Mouse (Mus musculus) kidney, embryonic 15.5 days (tissue): ENCODE data around the gene Ntn1. TPM values are rescaled to one million over a fixed set of nuclear protein-coding genes. Genes with fewer than 3 reads are reported as not detected.
A peak's percentile ranks its signal among the peaks of the same experiment; 100 is the strongest.

ENCODE experiments used
- ATAC-seq: fragments of 200-750 bp; cut with Nextera tagmentation; replicated peaks from 2 replicates; pipeline ENCODE4 v1.8.0; 2017; ENCODE audit warnings: moderate TSS enrichment; ENCODE audit not compliant: low FRiP score
- H3K27ac ChIP-seq: fragments of 300-500 bp; sonication (generic); 2 replicates; pipeline ENCODE4 v1.5.1; 2015; ENCODE audit warnings: mild to moderate bottlenecking, inconsistent platforms
- H3K27me3 ChIP-seq: fragments of 300-500 bp; sonication (generic); 2 replicates; pipeline ENCODE4 v1.6.1; 2015; ENCODE audit warnings: inconsistent platforms
- H3K36me3 ChIP-seq: fragments of 300-500 bp; sonication (generic); 2 replicates; pipeline ENCODE4 v1.6.1; 2015; ENCODE audit warnings: inconsistent platforms
- H3K4me1 ChIP-seq: fragments of 300-500 bp; sonication (generic); 2 replicates; pipeline ENCODE4 v1.6.1; 2015; ENCODE audit warnings: inconsistent platforms
- H3K4me2 ChIP-seq: fragments of 300-500 bp; sonication (generic); 2 replicates; pipeline ENCODE4 v1.6.1; 2015; ENCODE audit warnings: moderate library complexity, mild to moderate bottlenecking, inconsistent platforms
- H3K4me3 ChIP-seq: fragments of 300-500 bp; sonication (generic); replicated peaks from 2 replicates; pipeline ENCODE4 v1.5.1; 2015; ENCODE audit warnings: mild to moderate bottlenecking, inconsistent platforms
- H3K9ac ChIP-seq: fragments of 300-500 bp; sonication (generic); 2 replicates; pipeline ENCODE4 v1.6.1; 2015; ENCODE audit warnings: mild to moderate bottlenecking, inconsistent platforms
- H3K9me3 ChIP-seq: fragments of 300-500 bp; sonication (generic); replicated peaks from 2 replicates; pipeline ENCODE4 v1.6.1; 2016; ENCODE audit warnings: inconsistent platforms
- WGBS: fragments of 180-500 bp; shearing (Covaris S2); methylation state at CpG from one replicate; pipeline ENCODE4 v1.1.7; 2015; ENCODE audit warnings: mixed read lengths; 5-methylcytosine and 5-hydroxymethylcytosine counted together
- polyA plus RNA-seq: library from polyadenylated mRNA; unstranded; fragments of >200 nt; fragmentation: Nextera tagmentation; extraction: Ambion mirVana; gene quantifications from 2 replicates; pipeline ENCODE4 v1.2.1, GENCODE M21; 2015

Ntn1 gene
- polyA plus RNA-seq, 1 experiment from 2014 or later, result 16.5 TPM

- H3K9ac ChIP-seq, result no peak overlapping the region
- peaks cover 74% of the 10 kb centered on the region for H3K4me1 ChIP-seq
- H3K27me3 ChIP-seq, result no peaks in the 10 kb centered on the region
- no peaks in the 10 kb centered on the region for H3K9me3 ChIP-seq
- H3K36me3 ChIP-seq, result no peaks in the 10 kb centered on the region
- H3K4me3 ChIP-seq, result no peak overlapping the region
- H3K27ac ChIP-seq, result peak overlapping the region; percentile 69
- no peak overlapping the region for H3K4me2 ChIP-seq
- ATAC-seq, result no peak
- WGBS, result 76% methylated on average over 4 of the region's 4 CpGs
These were observed 200.1 kb downstream of the Ntn1 start for GRCm38 (mm10) chr11:68200500-68200899.

- peaks cover 78% of the 10 kb centered on the region for H3K4me1 ChIP-seq
- peak; percentile 46; the same call in 1 of the 2 replicates for ATAC-seq
- H3K4me2 ChIP-seq, result no peak overlapping the region
- no peak overlapping the region for H3K9ac ChIP-seq
- peak overlapping the region; percentile 69 for H3K27ac ChIP-seq
- H3K9me3 ChIP-seq, result no peaks in the 10 kb centered on the region
- H3K4me3 ChIP-seq, result no peak overlapping the region
- 14% methylated on average over 10 of the region's 10 CpGs for WGBS
- no peaks in the 10 kb centered on the region for H3K36me3 ChIP-seq
- H3K27me3 ChIP-seq, result no peaks in the 10 kb centered on the region
These were observed 200.7 kb downstream of the Ntn1 start for GRCm38 (mm10) chr11:68199801-68200423.

GRCm38 (mm10) chr11:68199103-68199502, 201.5 kb downstream of the Ntn1 start:
- no peaks in the 10 kb centered on the region for H3K9me3 ChIP-seq
- peak overlapping the region; percentile 69 for H3K27ac ChIP-seq
- no peak overlapping the region for H3K9ac ChIP-seq
- H3K36me3 ChIP-seq, result no peaks in the 10 kb centered on the region
- H3K27me3 ChIP-seq, result no peaks in the 10 kb centered on the region
- no peak overlapping the region for H3K4me3 ChIP-seq
- 56% methylated on average over 8 of the region's 8 CpGs for WGBS
- H3K4me2 ChIP-seq, result no peak overlapping the region
- H3K4me1 ChIP-seq, result peaks cover 76% of the 10 kb centered on the region
- no peak for ATAC-seq

- Histone ChIP-seq H3K27me3 (no peaks in the 10 kb centered on the region), H3K4me3 (no peak overlapping the region), H3K4me2 (no peak overlapping the region), H3K9me3 (no peaks in the 10 kb centered on the region), H3K9ac (no peak overlapping the region), H3K36me3 (no peaks in the 10 kb centered on the region), H3K27ac (peak overlapping the region; percentile 18; the same call in 1 of the 2 replicates), H3K4me1 (peaks cover 71% of the 10 kb centered on the region)
- no peak for ATAC-seq
- WGBS, result 54% methylated on average over 10 of the region's 10 CpGs
These were observed 201.9 kb downstream of the Ntn1 start for GRCm38 (mm10) chr11:68198696-68199095.

- Histone ChIP-seq H3K36me3 (no peaks in the 10 kb centered on the region), H3K27me3 (no peaks in the 10 kb centered on the region), H3K27ac (no peak overlapping the region; the same call in 1 of the 2 replicates), H3K9me3 (no peaks in the 10 kb centered on the region), H3K4me2 (no peak overlapping the region), H3K4me1 (peaks cover 68% of the 10 kb centered on the region), H3K9ac (no peak overlapping the region), H3K4me3 (no peak overlapping the region)
- ATAC-seq, result no peak
- WGBS, result 82% methylated on average over 11 of the region's 11 CpGs
These were observed 203.2 kb downstream of the Ntn1 start for GRCm38 (mm10) chr11:68197471-68197870.

- Histone ChIP-seq H3K27me3 (no peaks in the 10 kb centered on the region), H3K9me3 (no peaks in the 10 kb centered on the region), H3K27ac (peak overlapping the region; percentile 56; the same call in 1 of the 2 replicates), H3K4me2 (no peak overlapping the region), H3K36me3 (no peaks in the 10 kb centered on the region), H3K4me3 (no peak overlapping the region), H3K9ac (no peak overlapping the region), H3K4me1 (peaks cover 59% of the 10 kb centered on the region)
- WGBS, result 59% methylated on average over 6 of the region's 6 CpGs
- no peak for ATAC-seq
These were observed 204.1 kb downstream of the Ntn1 start for GRCm38 (mm10) chr11:68196566-68196965.

- ATAC-seq, result peak; percentile 34; the same call in 1 of the 2 replicates
- H3K4me3 ChIP-seq, result no peak overlapping the region
- no peaks in the 10 kb centered on the region for H3K36me3 ChIP-seq
- H3K9ac ChIP-seq, result no peak overlapping the region
- peak overlapping the region; percentile 56 for H3K27ac ChIP-seq
- H3K4me2 ChIP-seq, result no peak overlapping the region
- peaks cover 55% of the 10 kb centered on the region for H3K4me1 ChIP-seq
- H3K27me3 ChIP-seq, result no peaks in the 10 kb centered on the region
- no peaks in the 10 kb centered on the region for H3K9me3 ChIP-seq
- 64% methylated on average over 10 of the region's 10 CpGs for WGBS
These were observed 204.9 kb downstream of the Ntn1 start for GRCm38 (mm10) chr11:68195693-68196176.

- H3K27ac ChIP-seq, result peak overlapping the region; percentile 56; the same call in 1 of the 2 replicates
- no peak for ATAC-seq
- H3K36me3 ChIP-seq, result no peaks in the 10 kb centered on the region
- no peak overlapping the region for H3K9ac ChIP-seq
- H3K4me1 ChIP-seq, result peaks cover 55% of the 10 kb centered on the region
- H3K4me2 ChIP-seq, result no peak overlapping the region
- H3K27me3 ChIP-seq, result no peaks in the 10 kb centered on the region
- no peaks in the 10 kb centered on the region for H3K9me3 ChIP-seq
- H3K4me3 ChIP-seq, result no peak overlapping the region
- 44% methylated on average over 6 of the region's 6 CpGs for WGBS
These were observed 205.5 kb downstream of the Ntn1 start for GRCm38 (mm10) chr11:68195168-68195567.

GRCm38 (mm10) chr11:68190849-68191248, 209.8 kb downstream of the Ntn1 start:
- ATAC-seq, result no peak
- H3K9me3 ChIP-seq, result no peaks in the 10 kb centered on the region
- no peaks in the 10 kb centered on the region for H3K36me3 ChIP-seq
- peaks cover 54% of the 10 kb centered on the region for H3K4me1 ChIP-seq
- H3K4me2 ChIP-seq, result no peak overlapping the region
- 75% methylated on average over 5 of the region's 5 CpGs for WGBS
- H3K27me3 ChIP-seq, result no peaks in the 10 kb centered on the region
- H3K4me3 ChIP-seq, result no peak overlapping the region
- H3K9ac ChIP-seq, result no peak overlapping the region
- no peak overlapping the region for H3K27ac ChIP-seq

- H3K27me3 ChIP-seq, result no peaks in the 10 kb centered on the region
- no peak for ATAC-seq
- no peak overlapping the region for H3K4me3 ChIP-seq
- H3K4me2 ChIP-seq, result no peak overlapping the region; the same call in 1 of the 2 replicates
- 57% methylated on average over 12 of the region's 12 CpGs for WGBS
- no peaks in the 10 kb centered on the region for H3K9me3 ChIP-seq
- peak overlapping the region; percentile 82 for H3K27ac ChIP-seq
- no peaks in the 10 kb centered on the region for H3K36me3 ChIP-seq
- H3K4me1 ChIP-seq, result peaks cover 39% of the 10 kb centered on the region
- no peak overlapping the region for H3K9ac ChIP-seq
These were observed 211.9 kb downstream of the Ntn1 start for GRCm38 (mm10) chr11:68188695-68189201.

- no peak for ATAC-seq
- H3K9ac ChIP-seq, result no peak overlapping the region
- no peaks in the 10 kb centered on the region for H3K9me3 ChIP-seq
- H3K27ac ChIP-seq, result peak overlapping the region; percentile 23; the same call in 1 of the 2 replicates
- no peaks in the 10 kb centered on the region for H3K27me3 ChIP-seq
- no peak overlapping the region for H3K4me3 ChIP-seq
- no peaks in the 10 kb centered on the region for H3K36me3 ChIP-seq
- peaks cover 39% of the 10 kb centered on the region for H3K4me1 ChIP-seq
- H3K4me2 ChIP-seq, result no peak overlapping the region
- WGBS, result 50% methylated on average over 8 of the region's 8 CpGs
These were observed 213.4 kb downstream of the Ntn1 start for GRCm38 (mm10) chr11:68187242-68187641.

GRCm38 (mm10) chr11:68185647-68186046, 215.0 kb downstream of the Ntn1 start:
- Histone ChIP-seq H3K9ac (no peak overlapping the region), H3K4me3 (no peak overlapping the region), H3K27me3 (no peaks in the 10 kb centered on the region), H3K4me2 (no peak overlapping the region), H3K27ac (no peak overlapping the region), H3K4me1 (peaks cover 36% of the 10 kb centered on the region), H3K36me3 (no peaks in the 10 kb centered on the region), H3K9me3 (no peaks in the 10 kb centered on the region)
- no peak for ATAC-seq
- 91% methylated on average over 3 of the region's 3 CpGs for WGBS
